Comparison of ENCODE assay signal across 20 mouse cellular contexts in the genomic region with DNA sequence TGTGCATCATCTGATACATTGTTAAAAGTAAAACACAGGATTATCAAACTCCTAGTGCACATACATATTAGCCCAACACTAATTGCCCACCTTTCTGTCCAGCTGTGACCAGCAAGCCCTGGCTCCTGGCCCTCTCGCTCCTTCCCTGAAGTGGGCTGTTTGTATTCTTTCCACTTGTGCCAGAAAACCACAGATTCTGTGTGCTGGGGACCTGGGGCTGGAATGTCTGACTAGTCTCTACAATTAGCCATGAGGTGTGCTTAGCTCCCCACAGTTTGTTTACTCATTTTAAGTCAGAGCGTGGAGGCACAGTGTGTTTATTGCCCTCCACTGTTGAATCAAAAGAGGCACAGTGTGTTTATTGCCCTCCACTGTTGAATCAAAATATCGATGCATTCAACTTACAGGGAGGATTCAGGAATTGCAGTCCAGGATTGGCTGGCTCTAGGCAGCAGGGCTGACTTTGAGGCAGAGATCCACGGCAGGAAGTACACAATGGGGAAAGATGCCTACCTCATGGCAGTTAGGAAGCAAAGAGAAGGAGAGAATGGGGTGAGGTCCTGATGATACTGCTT. TPM values are rescaled to one million over a fixed set of nuclear protein-coding genes. Genes with fewer than 3 reads are reported as not detected.
DNase-seq lines count a peak whose midpoint lies in the region; ATAC-seq and TF ChIP-seq lines count a peak whose summit lies in the region.
"Had no signal": no experiment of that assay in that cellular context is flagged by ENCODE, and none has a peak within 500 bp of the region (broad histone marks: within the 10 kb centered on the region; RNA-seq: fewer than 3 reads in every experiment).

No protein-coding gene starts in this region.

- ATAC-seq in lung, embryonic 14.5 days (ENCODE audit: insufficient read depth) = no peak
- ATAC-seq in limb, embryonic 11.5 days (ENCODE audit: insufficient number of reproducible peaks, low FRiP score, low TSS enrichment, low read depth) = no peak
- ATAC-seq: forebrain, embryonic 14.5 days had no signal

- H3K4me3 ChIP-seq in lung, embryonic 14.5 days (ENCODE audit: low read depth, low read length) = no peak overlapping the region
- no peak overlapping the region for H3K4me3 ChIP-seq in limb, embryonic 10.5 days
- H3K4me3 ChIP-seq in limb, embryonic 11.5 days (ENCODE audit: low read depth, low read length) = no peak overlapping the region
- H3K4me3 ChIP-seq: embryonic facial prominence, embryonic 15.5 days; erythroblast, embryonic 14.5 days; forebrain, embryonic 10.5 days; gastrocnemius, adult 2 months; heart, embryonic 10.5 days; hindbrain, embryonic 13.5 days had no signal

- H3K36me3 ChIP-seq in lung, embryonic 14.5 days (ENCODE audit: insufficient read depth) = no peaks in the 10 kb centered on the region
- H3K36me3 ChIP-seq in limb, embryonic 10.5 days = no peaks in the 10 kb centered on the region
- H3K36me3 ChIP-seq in limb, embryonic 11.5 days (ENCODE audit: control insufficient read depth, insufficient read depth, low read length) = no peaks in the 10 kb centered on the region
- H3K36me3 ChIP-seq: embryonic facial prominence, embryonic 15.5 days; forebrain, embryonic 10.5 days; heart, embryonic 10.5 days; hindbrain, embryonic 13.5 days had no signal

- H3K27me3 ChIP-seq in lung, embryonic 14.5 days (ENCODE audit: insufficient read depth, low read length) = no peaks in the 10 kb centered on the region
- H3K27me3 ChIP-seq in limb, embryonic 10.5 days (ENCODE audit: low read depth, poor library complexity, severe bottlenecking) = peaks cover 11% of the 10 kb centered on the region; the same call in 1 of the 2 replicates
- H3K27me3 ChIP-seq in limb, embryonic 11.5 days (ENCODE audit: control insufficient read depth, insufficient read depth, low read length) = no peaks in the 10 kb centered on the region
- H3K27me3 ChIP-seq: hindbrain, embryonic 13.5 days had no signal

- 45% methylated on average over 4 of the region's 4 CpGs for WGBS in lung, embryonic 14.5 days
- WGBS in limb, embryonic 10.5 days = 63% methylated on average over 4 of the region's 4 CpGs
- 39% methylated on average over 4 of the region's 4 CpGs for WGBS in limb, embryonic 11.5 days

- no peak overlapping the region for H3K9ac ChIP-seq in lung, embryonic 14.5 days
- H3K9ac ChIP-seq in limb, embryonic 11.5 days (ENCODE audit: low read length) = no peak overlapping the region
- H3K9ac ChIP-seq: embryonic facial prominence, embryonic 15.5 days; hindbrain, embryonic 13.5 days had no signal

- no peak overlapping the region for H3K4me2 ChIP-seq in lung, embryonic 14.5 days
- H3K4me2 ChIP-seq in limb, embryonic 11.5 days (ENCODE audit: low read depth, severe bottlenecking) = no peak overlapping the region
- H3K4me2 ChIP-seq: embryonic facial prominence, embryonic 15.5 days; hindbrain, embryonic 13.5 days had no signal

- H3K27ac ChIP-seq in lung, embryonic 14.5 days (ENCODE audit: low read depth) = peak overlapping the region; percentile 2; the same call in 1 of the 2 replicates
- peak overlapping the region; percentile 53 for H3K27ac ChIP-seq in limb, embryonic 10.5 days
- H3K27ac ChIP-seq in limb, embryonic 11.5 days (replicated peaks; ENCODE audit: low read depth, low read length) = 0 out of 2 replicates have a peak overlapping the region, but pooled peaks have one; percentile 15
- H3K27ac ChIP-seq: embryonic facial prominence, embryonic 15.5 days; forebrain, embryonic 10.5 days; gastrocnemius, adult 2 months; heart, embryonic 10.5 days; hindbrain, embryonic 13.5 days had no signal

- no peak for TF ChIP-seq CTCF in lung, embryonic 14.5 days (IDR thresholded peaks at IDR 0.05; ENCODE audit: low read depth)

- 0 out of 2 replicates have a peak, but pooled peaks cover 3% of the 10 kb centered on the region for H3K4me1 ChIP-seq in lung, embryonic 14.5 days (ENCODE audit: insufficient read depth)
- H3K4me1 ChIP-seq in limb, embryonic 10.5 days = peaks cover 37% of the 10 kb centered on the region
- H3K4me1 ChIP-seq in limb, embryonic 11.5 days (ENCODE audit: control insufficient read depth, insufficient read depth, low read length) = peaks cover 4% of the 10 kb centered on the region; the same call in 1 of the 2 replicates

- DNase-seq in lung, embryonic 14.5 days = no peak
- no peak for DNase-seq in lung, postnatal 14 days
- no peak for DNase-seq in limb, embryonic 10.5 days (ENCODE audit: low spot score)
- DNase-seq in limb, embryonic 11.5 days (ENCODE audit: low spot score) = no peak
- peak; percentile 44 for DNase-seq in lung, postnatal 36 days
- no peak for DNase-seq in kidney, adult 11 months
- DNase-seq: adrenal gland, adult 8-10 months; adrenal gland, postnatal 36 days; cerebellum, adult 2 months; cerebellum, postnatal 10 days; gastrocnemius, adult 2 months; gastrocnemius, postnatal 36 days; heart, adult 18-20 months; heart, postnatal 14 days had no signal

- no peaks in the 10 kb centered on the region for H3K9me3 ChIP-seq in lung, embryonic 14.5 days (ENCODE audit: low read depth, low read length)
- no peaks in the 10 kb centered on the region for H3K9me3 ChIP-seq in limb, embryonic 10.5 days (replicated peaks)
- H3K9me3 ChIP-seq in limb, embryonic 11.5 days (ENCODE audit: control insufficient read depth, low read length) = no peaks in the 10 kb centered on the region
- H3K9me3 ChIP-seq: embryonic facial prominence, embryonic 15.5 days; forebrain, embryonic 10.5 days; heart, embryonic 10.5 days; hindbrain, embryonic 13.5 days had no signal

RNA-seq across cellular contexts. Expression of a gene that starts 5.9 kb away (rescaled TPM):
- polyA plus RNA-seq in lung, embryonic 14.5 days (2014; fragmentation: Nextera tagmentation; extraction: Ambion mirVana) = 223 and 230 TPM in 2 replicates
- polyA plus RNA-seq in limb, embryonic 10.5 days (2016; fragmentation: Nextera tagmentation; extraction: Ambion mirVana) = 27.7 and 29.8 TPM in 2 replicates
- polyA plus RNA-seq in limb, embryonic 11.5 days (2014; fragmentation: Nextera tagmentation; extraction: Ambion mirVana) = 43.7 and 51.0 TPM in 2 replicates

Comparison
In these comparisons a context has a peak if more than half of its experiments do, and no peak if none do; other contexts are left out.
1. H3K27ac ChIP-seq: peak in every context shown above with its lines; median percentile 53 in limb, embryonic 10.5 days; 15 in limb, embryonic 11.5 days; 2 in lung, embryonic 14.5 days.